Mouse (Mus musculus) cortical plate, adult 2 months (tissue): ENCODE measurements around the gene Lamb3.

Experiments used
- CTCF ChIP-seq: fragments of 200-500 bp; IDR thresholded peaks from 2 replicates; pipeline ENCODE4 v1.5.1; 2011; ENCODE audit warnings: mild to moderate bottlenecking, control low read depth, low read length; ENCODE audit not compliant: insufficient read depth; ENCODE audit errors: extremely low read depth
- POLR2A ChIP-seq: fragments of 200-500 bp; IDR thresholded peaks from 2 replicates; pipeline ENCODE4 v1.6.1; 2011; ENCODE audit warnings: mild to moderate bottlenecking, low read length, control low read depth; ENCODE audit not compliant: insufficient read depth; ENCODE audit errors: extremely low read depth

- TF ChIP-seq CTCF (no peak), POLR2A (no peak)
Measured at GRCm38 (mm10) chr1:193234130-193234645, 26.7 kb downstream of the Lamb3 start.
